Mouse (Mus musculus): ENCODE results near the gene Pnliprp1. TPM values are rescaled to one million over a fixed set of nuclear protein-coding genes. Genes with fewer than 3 reads are reported as not detected.

The Pnliprp1 gene
- polyA plus RNA-seq, 1 experiment from 2014 or later: 0.69 TPM

DNA sequence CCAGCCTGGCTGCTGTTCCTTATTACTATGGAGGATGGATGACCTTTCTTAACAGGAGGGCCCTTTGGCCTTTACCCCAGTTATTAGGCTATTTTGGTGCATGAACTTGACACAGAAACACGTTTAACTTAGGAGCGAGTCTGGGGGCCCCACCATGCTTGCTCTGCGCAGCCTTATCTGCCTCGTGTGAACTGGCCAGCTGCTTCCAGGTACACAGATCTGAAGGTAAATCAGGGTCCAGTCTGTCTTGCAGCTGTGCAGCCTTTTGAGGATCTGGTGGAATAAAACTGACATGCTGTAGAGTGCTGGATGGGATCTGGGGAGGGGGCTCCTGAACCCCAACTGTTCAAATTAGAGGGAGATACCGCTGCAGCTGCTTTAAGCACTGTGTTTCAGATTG lies 931 bp upstream of the Pnliprp1 start:
- Histone ChIP-seq H3K9ac (ENCODE audit: low read length) (no peak overlapping the region), H3K36me3 (ENCODE audit: control insufficient read depth, insufficient read depth, low read length) (no peaks in the 10 kb centered on the region), H3K27ac (ENCODE audit: low read depth, low read length) (no peak overlapping the region), H3K4me1 (ENCODE audit: control insufficient read depth, insufficient read depth, low read length) (no peaks in the 10 kb centered on the region), H3K4me2 (ENCODE audit: low read length) (no peak overlapping the region), H3K27me3 (replicated peaks; ENCODE audit: control insufficient read depth, insufficient read depth, low read length) (no peaks in the 10 kb centered on the region), H3K4me3 (ENCODE audit: low read depth, low read length) (no peak overlapping the region), H3K9me3 (replicated peaks; ENCODE audit: control insufficient read depth, low read length) (no peaks in the 10 kb centered on the region)
- ATAC-seq: no peak
- 84% methylated on average over 5 of the region's 5 CpGs for WGBS
- no peak for DNase-seq (ENCODE audit: low spot score)

DNA sequence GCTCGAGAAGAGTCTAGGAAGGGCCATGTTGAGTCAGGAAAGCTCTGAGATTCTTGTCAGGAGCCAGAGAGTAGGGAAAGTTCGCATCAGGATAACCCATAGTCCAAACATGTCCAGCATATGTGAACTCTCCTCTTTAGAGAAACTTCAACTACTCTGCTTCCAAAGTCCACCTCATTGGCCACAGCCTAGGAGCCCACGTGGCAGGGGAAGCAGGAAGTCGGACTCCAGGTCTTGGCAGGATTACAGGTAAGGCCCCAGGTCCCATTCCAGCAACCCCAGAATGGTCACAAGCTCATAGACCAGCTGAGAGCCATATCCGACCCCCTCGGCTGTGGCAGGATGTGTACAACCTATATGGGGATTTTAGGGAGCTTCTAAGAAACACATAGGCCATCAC lies 4.5 kb downstream of the Pnliprp1 start:
- no peak for ATAC-seq
- no peak overlapping the region for H3K9ac ChIP-seq (ENCODE audit: low read length)
- no peak overlapping the region for H3K4me2 ChIP-seq (ENCODE audit: low read length)
- 83% methylated on average over 6 of the region's 6 CpGs for WGBS
- no peak overlapping the region for H3K27ac ChIP-seq (ENCODE audit: low read depth, low read length)
- H3K27me3 ChIP-seq (replicated peaks; ENCODE audit: control insufficient read depth, insufficient read depth, low read length): no peaks in the 10 kb centered on the region
- H3K4me3 ChIP-seq (ENCODE audit: low read depth, low read length): no peak overlapping the region
- H3K4me1 ChIP-seq (ENCODE audit: control insufficient read depth, insufficient read depth, low read length): no peaks in the 10 kb centered on the region
- H3K9me3 ChIP-seq (replicated peaks; ENCODE audit: control insufficient read depth, low read length): no peaks in the 10 kb centered on the region
- no peaks in the 10 kb centered on the region for H3K36me3 ChIP-seq (ENCODE audit: control insufficient read depth, insufficient read depth, low read length)
- DNase-seq (ENCODE audit: low spot score): no peak

- DNase-seq (ENCODE audit: low spot score): no peak
- H3K4me1 ChIP-seq (ENCODE audit: control insufficient read depth, insufficient read depth, low read length): peaks cover 3% of the 10 kb centered on the region
- WGBS: 86% methylated on average over 4 of the region's 4 CpGs
- no peak overlapping the region for H3K9ac ChIP-seq (ENCODE audit: low read length)
- no peaks in the 10 kb centered on the region for H3K36me3 ChIP-seq (ENCODE audit: control insufficient read depth, insufficient read depth, low read length)
- ATAC-seq: no peak
- no peaks in the 10 kb centered on the region for H3K9me3 ChIP-seq (replicated peaks; ENCODE audit: control insufficient read depth, low read length)
- H3K4me3 ChIP-seq (ENCODE audit: low read depth, low read length): no peak overlapping the region
- no peak overlapping the region for H3K27ac ChIP-seq (ENCODE audit: low read depth, low read length)
- no peak overlapping the region for H3K4me2 ChIP-seq (ENCODE audit: low read length)
- no peaks in the 10 kb centered on the region for H3K27me3 ChIP-seq (replicated peaks; ENCODE audit: control insufficient read depth, insufficient read depth, low read length)
These were observed 9.4 kb downstream of the Pnliprp1 start for GRCm38 (mm10) chr19:58738111-58738510.

DNA sequence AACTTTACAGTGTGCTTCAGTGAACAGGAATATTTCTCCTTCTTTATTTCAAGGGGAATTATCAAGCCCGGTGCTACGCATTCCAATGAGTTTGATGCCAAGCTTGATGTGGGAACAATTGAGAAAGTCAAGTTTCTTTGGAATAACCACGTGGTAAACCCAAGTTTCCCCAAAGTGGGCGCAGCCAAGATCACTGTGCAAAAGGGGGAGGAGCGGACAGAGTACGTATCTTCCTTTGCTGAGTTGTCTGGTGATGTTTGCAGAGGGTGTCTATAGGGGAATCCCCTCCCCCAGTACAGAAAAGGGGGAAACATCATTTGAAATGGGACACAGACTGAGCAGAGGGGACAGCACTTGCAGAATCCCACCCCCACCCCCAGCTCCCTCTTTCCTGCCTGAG lies 12.3 kb downstream of the Pnliprp1 start:
- H3K9me3 ChIP-seq (replicated peaks; ENCODE audit: control insufficient read depth, low read length): no peaks in the 10 kb centered on the region
- no peak overlapping the region for H3K27ac ChIP-seq (ENCODE audit: low read depth, low read length)
- no peaks in the 10 kb centered on the region for H3K27me3 ChIP-seq (replicated peaks; ENCODE audit: control insufficient read depth, insufficient read depth, low read length)
- DNase-seq (ENCODE audit: low spot score) (no peak), ATAC-seq (no peak)
- peaks cover 3% of the 10 kb centered on the region for H3K4me1 ChIP-seq (ENCODE audit: control insufficient read depth, insufficient read depth, low read length)
- H3K9ac ChIP-seq (ENCODE audit: low read length): no peak overlapping the region
- no peak overlapping the region for H3K4me2 ChIP-seq (ENCODE audit: low read length)
- WGBS: 51% methylated on average over 6 of the region's 6 CpGs
- H3K4me3 ChIP-seq (ENCODE audit: low read depth, low read length): no peak overlapping the region
- no peaks in the 10 kb centered on the region for H3K36me3 ChIP-seq (ENCODE audit: control insufficient read depth, insufficient read depth, low read length)

DNA sequence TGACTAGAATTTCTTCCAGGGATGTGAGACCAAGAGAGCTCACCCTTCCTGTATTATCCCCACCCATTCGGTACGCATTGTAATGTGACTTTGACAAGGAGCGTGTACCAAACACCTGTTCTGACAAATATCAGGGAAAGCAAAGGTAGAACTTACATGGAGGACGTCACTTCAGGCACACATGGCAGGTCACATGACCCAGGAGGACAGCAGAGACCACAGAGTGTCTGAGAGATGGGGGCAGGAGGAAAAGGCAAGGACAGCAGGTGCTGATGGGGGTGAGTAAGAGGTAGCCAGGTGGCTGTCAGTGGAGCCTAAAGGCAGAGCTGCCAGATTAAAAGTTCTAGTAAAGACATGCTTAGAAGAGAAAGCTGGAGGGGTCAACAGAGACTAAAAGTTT lies 14.0 kb downstream of the Pnliprp1 start:
- Histone ChIP-seq H3K4me1 (ENCODE audit: control insufficient read depth, insufficient read depth, low read length) (peaks cover 3% of the 10 kb centered on the region), H3K4me3 (ENCODE audit: low read depth, low read length) (no peak overlapping the region), H3K9me3 (replicated peaks; ENCODE audit: control insufficient read depth, low read length) (no peaks in the 10 kb centered on the region), H3K27me3 (replicated peaks; ENCODE audit: control insufficient read depth, insufficient read depth, low read length) (no peaks in the 10 kb centered on the region), H3K9ac (ENCODE audit: low read length) (no peak overlapping the region), H3K4me2 (ENCODE audit: low read length) (no peak overlapping the region), H3K27ac (ENCODE audit: low read depth, low read length) (no peak overlapping the region), H3K36me3 (ENCODE audit: control insufficient read depth, insufficient read depth, low read length) (no peaks in the 10 kb centered on the region)
- 91% methylated on average over 4 of the region's 4 CpGs for WGBS
- DNase-seq (ENCODE audit: low spot score): no peak
- no peak for ATAC-seq

- H3K27me3 ChIP-seq (replicated peaks; ENCODE audit: control insufficient read depth, insufficient read depth, low read length): no peaks in the 10 kb centered on the region
- no peak overlapping the region for H3K4me3 ChIP-seq (ENCODE audit: low read depth, low read length)
- H3K9ac ChIP-seq (ENCODE audit: low read length): no peak overlapping the region
- no peaks in the 10 kb centered on the region for H3K36me3 ChIP-seq (ENCODE audit: control insufficient read depth, insufficient read depth, low read length)
- ATAC-seq: no peak
- 85% methylated on average over 4 of the region's 4 CpGs for WGBS
- H3K27ac ChIP-seq (ENCODE audit: low read depth, low read length): no peak overlapping the region
- DNase-seq (ENCODE audit: low spot score): no peak
- H3K4me1 ChIP-seq (ENCODE audit: control insufficient read depth, insufficient read depth, low read length): peaks cover 3% of the 10 kb centered on the region
- no peaks in the 10 kb centered on the region for H3K9me3 ChIP-seq (replicated peaks; ENCODE audit: control insufficient read depth, low read length)
- H3K4me2 ChIP-seq (ENCODE audit: low read length): no peak overlapping the region
These were observed 15.0 kb downstream of the Pnliprp1 start for GRCm38 (mm10) chr19:58743736-58744135.

GRCm38 (mm10) chr19:58747498-58748000 lies 18.9 kb downstream of the Pnliprp1 start:
- no peak for DNase-seq (ENCODE audit: low spot score)
- no peaks in the 10 kb centered on the region for H3K9me3 ChIP-seq (replicated peaks; ENCODE audit: control insufficient read depth, low read length)
- H3K4me2 ChIP-seq (ENCODE audit: low read length): no peak overlapping the region
- no peak for ATAC-seq
- 90% methylated on average over 9 of the region's 9 CpGs for WGBS
- no peaks in the 10 kb centered on the region for H3K36me3 ChIP-seq (ENCODE audit: control insufficient read depth, insufficient read depth, low read length)
- H3K9ac ChIP-seq (ENCODE audit: low read length): no peak overlapping the region
- H3K27ac ChIP-seq (ENCODE audit: low read depth, low read length): no peak overlapping the region
- H3K4me3 ChIP-seq (ENCODE audit: low read depth, low read length): no peak overlapping the region
- H3K27me3 ChIP-seq (replicated peaks; ENCODE audit: control insufficient read depth, insufficient read depth, low read length): no peaks in the 10 kb centered on the region
- H3K4me1 ChIP-seq (ENCODE audit: control insufficient read depth, insufficient read depth, low read length): no peaks in the 10 kb centered on the region

DNA sequence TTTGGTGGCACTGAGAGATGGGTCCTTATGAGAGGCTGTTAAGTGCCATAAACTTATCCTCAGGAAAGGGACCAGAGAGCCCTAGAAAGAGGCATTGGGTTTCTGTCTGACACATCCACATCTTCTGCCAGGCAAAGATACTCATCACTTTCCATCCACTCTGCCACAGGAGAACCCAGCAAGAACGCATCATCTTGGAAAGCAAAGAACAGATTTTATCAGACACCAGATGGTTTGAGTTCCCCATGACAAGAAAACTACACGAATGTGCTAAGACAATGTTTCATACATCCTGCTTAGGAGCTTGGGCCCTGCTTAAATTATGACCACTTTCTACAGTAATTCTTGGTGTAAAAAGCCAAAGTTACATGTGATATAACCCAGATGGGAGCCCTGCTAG lies 22.1 kb downstream of the Pnliprp1 start:
- Histone ChIP-seq H3K36me3 (ENCODE audit: control insufficient read depth, insufficient read depth, low read length) (no peaks in the 10 kb centered on the region), H3K27me3 (replicated peaks; ENCODE audit: control insufficient read depth, insufficient read depth, low read length) (no peaks in the 10 kb centered on the region), H3K9ac (ENCODE audit: low read length) (no peak overlapping the region), H3K9me3 (replicated peaks; ENCODE audit: control insufficient read depth, low read length) (no peaks in the 10 kb centered on the region), H3K4me3 (ENCODE audit: low read depth, low read length) (no peak overlapping the region), H3K27ac (ENCODE audit: low read depth, low read length) (no peak overlapping the region), H3K4me2 (ENCODE audit: low read length) (no peak overlapping the region), H3K4me1 (ENCODE audit: control insufficient read depth, insufficient read depth, low read length) (no peaks in the 10 kb centered on the region)
- 79% methylated on average over 2 of the region's 2 CpGs for WGBS
- ATAC-seq (no peak), DNase-seq (ENCODE audit: low spot score) (no peak)

GRCm38 (mm10) chr19:58751504-58751903 lies 22.8 kb downstream of the Pnliprp1 start:
- H3K36me3 ChIP-seq (ENCODE audit: control insufficient read depth, insufficient read depth, low read length): no peaks in the 10 kb centered on the region
- no peaks in the 10 kb centered on the region for H3K27me3 ChIP-seq (replicated peaks; ENCODE audit: control insufficient read depth, insufficient read depth, low read length)
- no peak overlapping the region for H3K27ac ChIP-seq (ENCODE audit: low read depth, low read length)
- no peak overlapping the region for H3K9ac ChIP-seq (ENCODE audit: low read length)
- 77% methylated on average over 2 of the region's 2 CpGs for WGBS
- no peak overlapping the region for H3K4me3 ChIP-seq (ENCODE audit: low read depth, low read length)
- no peaks in the 10 kb centered on the region for H3K4me1 ChIP-seq (ENCODE audit: control insufficient read depth, insufficient read depth, low read length)
- DNase-seq (ENCODE audit: low spot score) (no peak), ATAC-seq (no peak)
- H3K4me2 ChIP-seq (ENCODE audit: low read length): no peak overlapping the region
- no peaks in the 10 kb centered on the region for H3K9me3 ChIP-seq (replicated peaks; ENCODE audit: control insufficient read depth, low read length)
